Mouse (Mus musculus) urinary bladder, adult 2 months (tissue): ENCODE measurements around the gene Wapl. TPM values are rescaled to one million over a fixed set of nuclear protein-coding genes. Genes with fewer than 3 reads are reported as not detected.

Source experiments
- DNase-seq: peaks from one replicate; pipeline ENCODE4 v3.0.0; 2022; ENCODE audit warnings: low spot score
- polyA plus RNA-seq: library from polyadenylated mRNA; depleted of rRNA; stranded (reverse); fragments of >200 nt; gene quantifications from 2 replicates; pipeline ENCODE4 v1.2.3, GENCODE M21; 2012; rRNA removed

Wapl gene
- polyA plus RNA-seq, 1 experiment, result 27.8 TPM

DNA sequence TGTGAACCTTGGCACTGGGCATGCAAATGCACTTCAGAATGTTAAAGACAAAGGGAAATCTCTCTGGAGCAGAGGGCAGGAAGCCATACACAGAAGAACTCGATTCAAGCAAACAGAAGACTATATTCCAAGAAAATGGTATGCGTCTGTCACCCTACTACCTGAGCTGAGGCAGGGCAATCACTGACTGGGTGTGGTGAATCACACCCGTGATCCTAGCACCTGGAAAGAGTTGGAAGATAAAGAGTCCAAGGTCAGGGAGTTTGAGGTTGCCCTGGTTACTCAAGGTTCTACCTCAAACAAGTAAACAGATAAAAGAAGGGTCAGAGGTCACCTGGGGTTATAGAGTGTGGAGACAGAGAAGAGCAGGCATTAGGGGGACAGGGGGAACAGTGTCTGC is 100.0 kb downstream of the Wapl start:
- no peak for DNase-seq

DNA sequence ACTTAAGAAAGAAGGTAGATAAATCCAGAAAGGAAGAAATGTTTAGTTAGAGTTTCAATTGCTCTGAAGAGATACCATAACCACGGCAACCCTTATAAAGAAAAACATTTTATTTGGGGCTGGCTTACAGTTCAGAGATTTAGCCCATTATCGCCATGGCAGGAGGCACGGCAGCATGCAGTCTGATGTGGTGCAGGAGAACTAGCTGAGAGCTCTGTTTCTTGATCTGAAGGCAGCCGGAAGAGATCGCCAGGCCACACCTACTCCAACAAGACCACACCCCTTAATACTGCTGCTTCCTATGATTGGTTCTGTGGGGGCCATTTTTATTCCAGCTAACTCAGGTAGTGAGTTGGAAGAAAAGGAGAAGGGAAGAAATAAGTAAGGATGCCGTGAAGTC is 100.5 kb downstream of the Wapl start:
- no peak for DNase-seq

DNA sequence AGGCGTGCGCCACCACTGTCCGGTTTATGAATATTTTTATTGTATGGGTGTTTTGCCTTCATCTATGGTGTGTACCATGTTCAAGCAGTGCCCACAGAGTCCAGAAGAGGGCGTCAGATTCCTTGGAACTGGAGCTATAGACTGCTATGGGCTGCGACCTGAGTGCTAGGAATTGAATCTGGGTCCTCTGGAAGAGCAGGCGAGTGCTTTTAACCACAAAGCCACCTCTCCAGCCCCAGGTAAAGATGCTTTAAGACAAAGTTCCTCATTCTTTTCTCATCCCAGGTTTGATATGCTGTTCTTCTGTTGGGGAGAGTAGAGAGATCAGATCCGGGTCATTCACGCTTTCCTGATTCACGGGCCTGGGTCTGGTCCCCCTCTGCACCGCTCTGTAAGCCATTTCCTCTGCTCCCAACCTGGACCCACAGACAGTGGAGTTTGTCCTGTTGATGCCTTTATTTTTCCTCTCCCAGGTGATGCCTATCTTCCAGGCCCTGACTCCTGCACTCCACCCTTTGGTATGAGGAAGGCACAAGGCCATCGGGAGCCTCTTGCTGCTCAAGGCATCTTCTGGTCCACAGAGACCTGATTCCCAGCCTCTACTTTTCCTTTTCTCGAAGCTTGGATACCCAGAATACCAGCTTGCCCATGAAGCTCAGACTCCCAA is 103.1 kb downstream of the Wapl start:
- DNase-seq, result no peak

DNA sequence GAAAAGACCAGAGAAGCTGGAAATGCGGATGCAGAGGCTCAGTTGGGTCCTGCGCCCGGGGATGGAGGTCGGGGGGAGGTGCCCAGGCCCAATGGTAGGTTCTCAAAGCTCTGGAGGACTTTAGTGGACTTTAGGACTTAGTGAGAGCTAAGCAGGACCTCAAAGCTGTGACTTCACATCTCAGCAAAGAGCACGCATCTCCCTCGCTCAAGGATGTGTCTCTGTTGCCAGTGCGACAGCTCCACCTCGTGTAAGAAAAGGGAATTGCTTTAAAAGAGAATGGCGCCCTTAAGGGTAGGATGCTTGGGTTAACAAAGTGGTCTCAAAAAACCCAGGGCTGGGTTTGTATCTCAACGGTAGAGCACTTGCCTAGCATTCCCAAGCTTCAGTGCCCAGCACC is 104.1 kb downstream of the Wapl start:
- DNase-seq, result no peak

DNA sequence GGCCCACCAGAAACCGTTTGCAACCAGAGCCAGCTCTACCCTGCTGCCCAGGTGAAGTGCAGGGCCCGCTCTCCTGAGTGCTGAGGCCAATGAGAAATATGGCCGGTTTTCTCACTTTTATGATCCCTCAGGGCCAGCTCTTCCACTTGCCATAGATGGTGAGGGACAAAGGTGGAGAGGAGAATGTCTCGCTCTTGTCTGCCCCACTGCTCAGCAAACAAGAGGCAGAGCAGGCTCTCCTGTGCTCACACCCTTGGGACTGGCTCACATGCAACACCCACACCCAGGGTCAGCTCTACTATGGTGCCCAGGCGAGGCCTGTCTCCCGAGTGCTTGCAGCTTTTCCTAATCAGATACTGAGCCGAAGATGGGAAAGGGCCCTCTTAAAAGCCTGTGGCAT is 105.0 kb downstream of the Wapl start:
- no peak for DNase-seq

DNA sequence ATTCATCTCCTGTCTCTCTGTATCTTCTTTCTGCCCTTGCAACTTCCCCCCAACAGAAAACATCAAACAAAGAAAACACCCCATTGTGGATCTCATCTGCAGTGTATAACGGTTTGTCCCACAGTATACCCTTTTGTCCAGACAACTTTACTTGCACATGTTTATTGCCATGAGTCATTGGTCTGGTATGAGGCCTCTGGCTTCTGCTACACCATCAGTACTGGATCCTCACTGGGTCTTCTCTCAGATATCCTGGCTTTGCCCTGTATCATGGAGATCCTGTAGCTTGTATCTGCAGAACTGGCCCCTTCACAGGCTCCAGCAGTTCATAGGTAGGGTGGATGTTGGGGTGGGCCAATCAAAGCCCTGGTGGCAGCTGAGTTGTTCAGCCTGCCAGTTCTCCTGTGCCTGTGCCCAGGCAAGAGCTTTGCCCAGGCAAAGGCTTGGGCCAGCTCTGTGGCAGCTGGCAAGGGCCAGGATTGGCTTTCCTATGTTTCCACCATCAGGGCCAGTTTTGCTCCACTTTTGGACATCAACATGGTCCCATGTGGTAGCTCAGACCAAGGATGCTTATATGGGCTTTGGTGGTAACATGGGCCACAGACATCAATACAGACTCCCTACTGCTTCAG is 119.8 kb downstream of the Wapl start:
- no peak for DNase-seq

Other genes with a start within 250 kb of the Wapl start
- 47.7 and 56.2 TPM in 2 replicates for gene Bmpr1a, start 170.6 kb upstream of the Wapl start, polyA plus RNA-seq
- 0.08 TPM in 1 of 2 replicates, not detected in the other for gene 9230112D13Rik, start 151.1 kb upstream of the Wapl start, polyA plus RNA-seq
- gene Ldb3, start 85.2 kb upstream of the Wapl start, polyA plus RNA-seq, result 43.3 and 50.5 TPM in 2 replicates
- not detected in 2 replicates for gene Opn4, start 73.8 kb upstream of the Wapl start, polyA plus RNA-seq
- gene Grid1, start 146.2 kb downstream of the Wapl start, polyA plus RNA-seq, result 0.07 and 0.16 TPM in 2 replicates